Mouse (Mus musculus): ENCODE measurements around the gene Mob1b. TPM values are rescaled to one million over a fixed set of nuclear protein-coding genes. Genes with fewer than 3 reads are reported as not detected.

The Mob1b gene
- 10 to 100 TPM; 24.4 to 26.2 TPM for total RNA-seq (2021)
- long read RNA-seq, experiment 1, transcript Mob1b-201 (6 exons, 2,705 nt) = major isoform, 8 of 14 reads
- long read RNA-seq, experiment 1, partial matches to known transcripts = 0 of 14 reads
- long read RNA-seq, experiment 1, other reads (novel, unspliced or antisense) = 6 of 14 reads
- long read RNA-seq, experiment 2, transcript Mob1b-201 (6 exons, 2,705 nt) = major isoform, 7 of 8 reads
- long read RNA-seq, experiment 2, partial matches to known transcripts = 0 of 8 reads
- long read RNA-seq, experiment 2, other reads (novel, unspliced or antisense) = 1 of 8 reads

- peak; percentile 95 to 96 for DNase-seq (ENCODE audit: low spot score in 2 of 2)
Observed at GRCm38 (mm10) chr5:88720116-88721002, at the start of gene Mob1b. Mob1b (plus strand) TSS chr5:88720855.

GRCm38 (mm10) chr5:88674703-88675442 lies 45.8 kb upstream of the Mob1b start:
- DNase-seq (ENCODE audit: low spot score in 2 of 2) = peak in 1 of 2 experiments; percentile 24

GRCm38 (mm10) chr5:88675443-88676387 lies 44.9 kb upstream of the Mob1b start, which contains the start of gene Grsf1:
Grsf1 (minus strand) TSS chr5:88676171.
- DNase-seq (ENCODE audit: low spot score in 2 of 2) = peak; percentile 83 to 92

- DNase-seq (ENCODE audit: low spot score in 2 of 2) = no peak
Observed at GRCm38 (mm10) chr5:88678929-88679328, 41.7 kb upstream of the Mob1b start.

GRCm38 (mm10) chr5:88679341-88679740 lies 41.3 kb upstream of the Mob1b start:
- no peak for DNase-seq (ENCODE audit: low spot score in 2 of 2)

- no peak for DNase-seq (ENCODE audit: low spot score in 2 of 2)
Observed at GRCm38 (mm10) chr5:88680567-88680966, 40.1 kb upstream of the Mob1b start.

- no peak for DNase-seq (ENCODE audit: low spot score in 2 of 2)
Observed at GRCm38 (mm10) chr5:88683706-88684105, 36.9 kb upstream of the Mob1b start.

GRCm38 (mm10) chr5:88684226-88684625 lies 36.4 kb upstream of the Mob1b start:
- no peak for DNase-seq (ENCODE audit: low spot score in 2 of 2)

GRCm38 (mm10) chr5:88685306-88685705 lies 35.3 kb upstream of the Mob1b start:
- DNase-seq (ENCODE audit: low spot score in 2 of 2) = no peak

- DNase-seq (ENCODE audit: low spot score in 2 of 2) = no peak
Observed at GRCm38 (mm10) chr5:88685745-88686299, 34.8 kb upstream of the Mob1b start.

GRCm38 (mm10) chr5:88687996-88688406 lies 32.7 kb upstream of the Mob1b start:
- no peak for DNase-seq (ENCODE audit: low spot score in 2 of 2)

GRCm38 (mm10) chr5:88688583-88689187 lies 32.0 kb upstream of the Mob1b start:
- no peak for DNase-seq (ENCODE audit: low spot score in 2 of 2)

- no peak for DNase-seq (ENCODE audit: low spot score in 2 of 2)
Observed at GRCm38 (mm10) chr5:88689279-88689938, 31.2 kb upstream of the Mob1b start.

- no peak for DNase-seq (ENCODE audit: low spot score in 2 of 2)
Observed at GRCm38 (mm10) chr5:88690681-88691505, 29.8 kb upstream of the Mob1b start.

- DNase-seq (ENCODE audit: low spot score in 2 of 2) = no peak
Observed at GRCm38 (mm10) chr5:88691506-88692095, 29.1 kb upstream of the Mob1b start.

GRCm38 (mm10) chr5:88692586-88692985 lies 28.1 kb upstream of the Mob1b start:
- DNase-seq (ENCODE audit: low spot score in 2 of 2) = no peak

- DNase-seq (ENCODE audit: low spot score in 2 of 2) = no peak
Observed at GRCm38 (mm10) chr5:88693057-88693456, 27.6 kb upstream of the Mob1b start.

- DNase-seq (ENCODE audit: low spot score in 2 of 2) = no peak
Observed at GRCm38 (mm10) chr5:88697291-88697690, 23.4 kb upstream of the Mob1b start.

All from left cerebral cortex, adult 18-20 months (tissue).